Mouse (Mus musculus) megakaryocyte, embryonic 14.5 days (primary cell): Measurements from ENCODE around the gene Mterf1b. TPM values are rescaled to one million over a fixed set of nuclear protein-coding genes. Genes with fewer than 3 reads are reported as not detected.
"Not testable (repeated sequence)": the region's sequence is repeated elsewhere in the genome, so short reads cannot be mapped to it uniquely, and the experiment has no call there.

Experiments
- H3K27me3 ChIP-seq: replicated peaks from 2 replicates; pipeline ENCODE3; 2012; ENCODE audit warnings: inconsistent platforms
- H3K36me3 ChIP-seq: replicated peaks from 2 replicates; pipeline ENCODE3; 2012; ENCODE audit warnings: low read length, inconsistent platforms, mixed read lengths
- H3K4me1 ChIP-seq: 2 replicates; pipeline ENCODE4 v1.6.1; 2012; ENCODE audit warnings: inconsistent platforms
- H3K4me3 ChIP-seq: replicated peaks from 2 replicates; pipeline ENCODE3; 2012; ENCODE audit warnings: moderate library complexity, mild to moderate bottlenecking, inconsistent platforms
- H3K9me3 ChIP-seq: 2 replicates; pipeline ENCODE4 v1.6.1; 2012; ENCODE audit warnings: inconsistent platforms
- FLI1 ChIP-seq: IDR thresholded peaks from 2 replicates; pipeline ENCODE4 v1.6.1; 2012; ENCODE audit warnings: low read length, inconsistent platforms, mixed read lengths
- GATA1 ChIP-seq: IDR thresholded peaks from 3 replicates; pipeline ENCODE4 v1.6.1; 2012; ENCODE audit warnings: mixed read lengths, low read length, inconsistent platforms, borderline replicate concordance
- polyA plus RNA-seq: library from polyadenylated mRNA; stranded (reverse); fragments of >175 nt; gene quantifications from 2 replicates; pipeline ENCODE4 v1.2.3, GENCODE M21; 2012; ENCODE audit warnings: low replicate concordance; ENCODE audit not compliant: insufficient read depth

Mterf1b gene
- polyA plus RNA-seq, 1 experiment, result 0.30 TPM

- Histone ChIP-seq H3K4me3 (peak overlapping the region; percentile 89), H3K9me3 (peaks cover 13% of the 10 kb centered on the region; the same call in 1 of the 2 replicates), H3K36me3 (peaks cover 3% of the 10 kb centered on the region), H3K27me3 (no peaks in the 10 kb centered on the region), H3K4me1 (peaks cover 8% of the 10 kb centered on the region; the same call in 1 of the 2 replicates)
- no peak for TF ChIP-seq FLI1
- no peak for TF ChIP-seq GATA1
These were observed 1.1 kb downstream of the Mterf1b start for GRCm38 (mm10) chr5:4193247-4193628.

GRCm38 (mm10) chr5:4194166-4194565, 2.0 kb downstream of the Mterf1b start:
- H3K27me3 ChIP-seq, result no peaks in the 10 kb centered on the region
- H3K4me1 ChIP-seq, result peaks cover 8% of the 10 kb centered on the region; the same call in 1 of the 2 replicates
- TF ChIP-seq GATA1, result no peak
- no peak for TF ChIP-seq FLI1

GRCm38 (mm10) chr5:4195086-4195485, 2.9 kb downstream of the Mterf1b start:
- no peak overlapping the region for H3K4me3 ChIP-seq
- H3K9me3 ChIP-seq, result peaks cover 8% of the 10 kb centered on the region; the same call in 1 of the 2 replicates
- no peaks in the 10 kb centered on the region for H3K27me3 ChIP-seq
- H3K36me3 ChIP-seq, result peaks cover 7% of the 10 kb centered on the region
- H3K4me1 ChIP-seq, result peaks cover 8% of the 10 kb centered on the region; the same call in 1 of the 2 replicates
- no peak for TF ChIP-seq FLI1
- no peak for TF ChIP-seq GATA1

More at GRCm38 (mm10) chr5:4194166-4194565, 2.0 kb downstream of the Mterf1b start:
- peaks cover 13% of the 10 kb centered on the region; the same call in 1 of the 2 replicates for H3K9me3 ChIP-seq
- H3K36me3 ChIP-seq, result peaks cover 7% of the 10 kb centered on the region
- no peak overlapping the region for H3K4me3 ChIP-seq

- Histone ChIP-seq H3K9me3 (no peaks in the 10 kb centered on the region), H3K4me1 (no peaks in the 10 kb centered on the region), H3K36me3 (peaks cover 3% of the 10 kb centered on the region), H3K4me3 (no peak overlapping the region), H3K27me3 (no peaks in the 10 kb centered on the region)
- TF ChIP-seq FLI1 (no peak), GATA1 (no peak)
These were observed 9.2 kb downstream of the Mterf1b start for GRCm38 (mm10) chr5:4201368-4201767.

- H3K36me3 ChIP-seq, H3K9me3 ChIP-seq, H3K4me3 ChIP-seq, H3K4me1 ChIP-seq, H3K27me3 ChIP-seq: not testable (repeated sequence)
These were observed 10.2 kb downstream of the Mterf1b start for GRCm38 (mm10) chr5:4202276-4202810.

- not testable (repeated sequence) for H3K4me1 ChIP-seq, H3K27me3 ChIP-seq, H3K36me3 ChIP-seq, H3K4me3 ChIP-seq
- H3K9me3 ChIP-seq, result peaks cover 14% of the 10 kb centered on the region
These were observed 17.9 kb downstream of the Mterf1b start for GRCm38 (mm10) chr5:4210082-4210481.

GRCm38 (mm10) chr5:4221309-4221708, 29.1 kb downstream of the Mterf1b start:
- no peaks in the 10 kb centered on the region for H3K9me3 ChIP-seq
- no peaks in the 10 kb centered on the region for H3K27me3 ChIP-seq
- no peaks in the 10 kb centered on the region for H3K36me3 ChIP-seq
- TF ChIP-seq FLI1, result no peak
- TF ChIP-seq GATA1, result no peak
- H3K4me1 ChIP-seq, result no peaks in the 10 kb centered on the region
- no peak overlapping the region for H3K4me3 ChIP-seq

- Histone ChIP-seq H3K27me3 (no peaks in the 10 kb centered on the region), H3K9me3 (no peaks in the 10 kb centered on the region)
- no peak for TF ChIP-seq GATA1
These were observed 29.9 kb downstream of the Mterf1b start for GRCm38 (mm10) chr5:4221981-4222623.

GRCm38 (mm10) chr5:4232163-4232562, 40.0 kb downstream of the Mterf1b start:
- no peaks in the 10 kb centered on the region for H3K36me3 ChIP-seq
- no peaks in the 10 kb centered on the region for H3K9me3 ChIP-seq
- no peak for TF ChIP-seq GATA1
- TF ChIP-seq FLI1, result no peak
- no peaks in the 10 kb centered on the region for H3K27me3 ChIP-seq
- peak overlapping the region; percentile 86 for H3K4me3 ChIP-seq
- H3K4me1 ChIP-seq, result no peaks in the 10 kb centered on the region

More at GRCm38 (mm10) chr5:4221981-4222623, 29.9 kb downstream of the Mterf1b start:
- Histone ChIP-seq H3K36me3 (no peaks in the 10 kb centered on the region), H3K4me1 (no peaks in the 10 kb centered on the region), H3K4me3 (no peak overlapping the region)

GRCm38 (mm10) chr5:4234505-4234904, 42.3 kb downstream of the Mterf1b start:
- H3K9me3 ChIP-seq, result no peaks in the 10 kb centered on the region
- TF ChIP-seq FLI1 (no peak), GATA1 (no peak)
- H3K4me3 ChIP-seq, result no peak overlapping the region
- no peaks in the 10 kb centered on the region for H3K36me3 ChIP-seq
- no peaks in the 10 kb centered on the region for H3K4me1 ChIP-seq
- H3K27me3 ChIP-seq, result no peaks in the 10 kb centered on the region
